Mouse (Mus musculus): ENCODE results near the gene Dmac2.
A peak's percentile ranks its signal among the peaks of the same experiment; 100 is the strongest.

The Dmac2 gene

DNA sequence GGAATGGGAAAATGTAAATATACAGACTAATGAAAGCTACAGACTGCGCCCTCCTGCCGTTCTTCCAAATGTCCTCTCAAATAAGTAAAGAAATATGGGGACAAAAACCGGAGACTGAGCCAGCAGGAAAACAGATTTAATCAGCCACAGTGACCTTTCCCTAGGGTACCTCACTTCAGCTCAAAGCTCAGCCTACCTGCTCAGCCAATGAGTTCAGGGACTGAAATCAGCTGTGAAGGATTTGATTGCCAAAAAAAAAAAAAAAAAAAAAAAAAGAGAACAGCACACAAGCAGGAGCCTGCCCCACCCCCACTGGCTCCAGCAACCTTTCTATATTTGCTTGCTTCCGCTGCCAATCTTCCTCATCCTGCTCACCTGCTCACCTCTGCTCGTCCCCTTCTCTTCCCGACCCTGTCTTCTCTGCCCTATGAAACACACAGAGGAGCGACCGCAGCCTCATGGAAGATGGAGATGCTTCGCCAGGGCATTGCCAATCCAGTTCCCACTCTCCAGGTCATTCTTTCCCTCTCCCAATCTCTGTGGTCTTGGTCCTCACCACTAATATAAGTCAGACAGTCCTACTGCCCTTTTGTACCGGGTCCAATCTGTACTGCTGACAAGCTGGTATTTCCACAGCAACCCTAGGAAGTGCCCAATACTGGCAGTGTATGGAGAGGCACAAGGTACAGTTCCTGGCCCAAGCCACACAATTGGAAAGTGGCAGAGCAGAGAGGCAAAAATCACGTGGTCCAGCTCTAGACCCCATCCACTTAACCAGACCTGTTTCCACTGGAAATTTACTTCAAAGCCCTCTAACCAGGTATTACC lies 36.6 kb downstream of the Dmac2 start:
- peak; percentile 70 for DNase-seq

DNA sequence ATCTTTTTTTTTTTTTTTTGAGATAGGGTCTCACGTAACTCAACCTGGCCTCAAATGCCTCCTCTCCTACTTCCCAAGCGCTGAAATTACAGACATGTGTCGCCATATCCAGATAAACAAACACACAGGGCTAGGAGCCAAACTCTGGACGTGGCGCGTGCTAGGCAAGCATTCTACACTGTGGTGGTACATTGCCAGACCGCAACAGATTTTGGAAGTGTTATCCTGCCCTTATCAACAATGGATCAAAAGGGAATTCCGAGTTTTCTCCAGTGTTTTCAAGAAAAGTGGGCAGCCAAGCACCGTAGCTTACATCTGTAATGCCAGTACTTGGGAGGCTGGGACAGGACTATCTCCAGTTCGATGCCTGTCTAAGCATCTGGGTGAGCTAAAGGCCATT lies 38.6 kb downstream of the Dmac2 start:
- DNase-seq, result peak; percentile 53

DNA sequence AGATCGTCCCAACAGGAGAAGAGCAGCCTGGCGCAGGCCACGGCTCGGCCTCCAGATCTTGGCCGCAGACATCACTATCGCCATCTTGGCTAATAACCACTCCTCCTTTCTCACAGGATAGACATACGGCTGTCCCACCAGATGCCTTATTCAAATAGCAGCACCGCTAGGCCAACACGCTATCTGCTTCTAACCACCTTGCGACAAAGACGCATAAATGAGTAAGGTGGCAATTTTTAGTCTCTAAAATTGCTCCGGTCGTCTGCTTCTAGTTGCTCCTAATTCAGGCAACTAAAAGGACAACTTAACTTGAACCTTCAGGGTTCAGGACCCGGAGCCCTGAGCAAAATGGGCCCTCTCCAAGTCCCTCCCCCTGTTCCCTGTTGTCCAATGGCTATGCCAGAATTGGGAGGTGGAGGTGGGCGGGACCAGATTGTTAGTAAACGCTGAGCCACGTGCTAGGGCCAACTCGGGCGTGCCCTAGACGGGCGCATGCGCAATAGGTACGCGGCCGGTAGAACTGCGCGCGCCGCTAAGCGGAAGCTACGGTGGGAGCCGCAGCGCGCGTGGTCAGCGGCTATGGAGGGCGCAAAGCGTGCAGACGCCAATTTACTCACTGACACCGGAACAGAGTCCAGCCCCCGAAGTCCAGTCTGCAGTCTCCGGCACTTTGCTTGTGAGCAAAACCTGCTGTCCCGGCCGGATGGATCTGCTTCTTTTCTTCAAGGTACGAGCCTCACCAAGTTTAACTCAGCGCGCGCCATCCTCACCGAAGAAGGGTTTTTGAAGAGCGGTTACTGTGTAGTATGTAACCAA lies 39.7 kb downstream of the Dmac2 start, which contains the start of the genes Bckdha and Exosc5:
Gene Bckdha, minus strand, starts transcription at position 325 of the 816 bp plus-strand sequence.
Gene Exosc5, plus strand, starts transcription at position 508 of the 816 bp plus-strand sequence.
- DNase-seq, result peak; percentile 100

- no peak for DNase-seq
Measured at GRCm38 (mm10) chr7:25666381-25666780, 47.2 kb downstream of the Dmac2 start.

- no peak for DNase-seq
Measured at GRCm38 (mm10) chr7:25669158-25669557, 49.9 kb downstream of the Dmac2 start.

DNA sequence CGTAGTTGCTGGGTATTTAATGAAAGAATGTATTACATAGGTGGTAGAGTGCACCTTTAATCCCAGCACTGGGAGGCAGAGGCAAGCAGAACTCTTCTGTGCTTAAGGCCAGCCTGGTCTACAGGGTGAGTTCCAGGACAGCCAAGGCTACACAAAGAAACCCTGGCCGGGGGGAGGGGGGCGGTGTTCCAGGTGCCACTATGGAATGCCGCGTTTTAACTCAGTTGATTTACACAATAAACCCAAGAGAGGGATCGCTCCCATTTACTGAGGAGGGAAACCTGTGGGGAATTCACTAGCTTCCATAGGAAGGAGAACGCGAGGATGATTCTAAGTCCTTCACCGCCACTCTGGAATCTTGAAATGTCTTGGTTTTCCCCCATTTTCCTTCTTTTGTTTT lies 50.4 kb downstream of the Dmac2 start:
- DNase-seq, result no peak

DNA sequence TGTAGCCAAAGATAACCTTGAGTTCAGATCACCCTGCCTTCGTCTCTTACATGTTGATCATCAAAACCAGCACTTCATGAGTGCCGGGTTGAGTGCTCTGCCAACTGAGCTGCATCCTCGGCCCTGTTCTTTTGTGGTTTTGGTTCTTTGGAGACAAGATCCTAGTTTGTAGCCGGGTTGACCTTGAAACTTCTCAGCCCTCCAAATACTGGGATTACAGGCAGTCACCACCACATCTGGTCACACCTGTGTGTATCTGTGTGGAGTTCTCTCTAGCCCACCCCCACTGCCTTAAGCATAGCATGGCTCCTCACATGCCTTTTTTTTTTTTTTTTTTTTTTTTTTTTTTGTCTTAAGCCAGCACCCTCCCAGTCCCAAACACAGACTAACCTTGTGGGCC lies 50.9 kb downstream of the Dmac2 start:
- no peak for DNase-seq

DNA sequence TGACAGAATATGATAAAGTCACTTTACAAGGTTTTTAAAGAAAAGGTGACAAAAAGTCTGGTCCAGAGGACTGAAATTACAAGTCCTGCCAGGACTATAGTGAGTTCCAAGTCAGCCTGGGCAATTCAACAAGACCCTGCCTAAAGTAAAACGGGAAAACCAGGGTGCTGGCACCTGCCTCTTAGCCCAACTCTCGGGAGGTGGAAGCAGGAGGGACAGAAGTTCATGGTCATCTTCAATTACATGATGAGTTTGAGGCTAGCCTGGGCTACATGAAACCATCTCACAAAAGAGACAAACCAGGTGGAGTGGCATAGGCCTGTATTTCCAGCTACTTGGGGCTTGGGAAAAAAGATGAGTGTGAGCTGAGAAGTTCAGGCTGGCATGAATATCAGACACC lies 52.5 kb downstream of the Dmac2 start:
- DNase-seq, result no peak

- no peak for DNase-seq
Measured at GRCm38 (mm10) chr7:25672442-25672841, 53.2 kb downstream of the Dmac2 start.

DNA sequence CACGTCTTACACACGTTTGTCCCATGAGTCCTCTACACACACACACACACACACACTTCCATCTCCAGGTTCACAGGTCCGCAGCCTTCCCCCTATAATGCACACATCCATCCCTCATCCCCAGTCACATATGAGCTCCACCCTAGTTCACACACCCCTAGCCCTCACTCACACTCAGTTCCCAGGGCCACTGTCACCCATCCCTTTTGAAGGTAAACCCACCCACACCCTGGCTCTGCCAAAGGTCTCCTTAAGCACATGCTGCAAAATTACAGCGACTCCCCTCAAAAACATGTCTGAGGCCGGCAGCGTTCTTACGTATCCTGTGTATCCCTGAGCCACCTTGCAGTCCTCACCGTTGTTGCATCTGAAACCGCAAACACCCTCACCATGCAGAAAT lies 55.1 kb downstream of the Dmac2 start:
- no peak for DNase-seq

GRCm38 (mm10) chr7:25674719-25675300 lies 55.6 kb downstream of the Dmac2 start, which contains the start of gene Tmem91:
Gene Tmem91 (minus strand): TSS chr7:25675166.
- no peak for DNase-seq

Data from cerebellum, adult 11-12 months (tissue).